Mouse (Mus musculus): Measurements from ENCODE around the gene Pdxk. TPM values are rescaled to one million over a fixed set of nuclear protein-coding genes. Genes with fewer than 3 reads are reported as not detected.

The Pdxk gene
- polyA plus RNA-seq, 1 experiment from 2014 or later, result 209 TPM

- Histone ChIP-seq H3K79me2 (ENCODE audit: inconsistent target) (no peaks in the 10 kb centered on the region), H3K36me3 (ENCODE audit: inconsistent target) (no peaks in the 10 kb centered on the region), H3K4me3 (ENCODE audit: inconsistent target) (no peak overlapping the region), H3K27ac (0 out of 2 replicates have a peak overlapping the region, but pooled peaks have one; percentile 8)
- WGBS (ENCODE audit: missing documents), result 6% methylated on average over 18 of the region's 18 CpGs
These were observed 72.7 kb downstream of the Pdxk start for GRCm38 (mm10) chr10:78392072-78392471.

GRCm38 (mm10) chr10:78390982-78391470 lies 73.7 kb downstream of the Pdxk start:
- Histone ChIP-seq H3K4me3 (ENCODE audit: inconsistent target) (no peak overlapping the region), H3K36me3 (ENCODE audit: inconsistent target) (no peaks in the 10 kb centered on the region), H3K79me2 (ENCODE audit: inconsistent target) (no peaks in the 10 kb centered on the region), H3K27ac (no peak overlapping the region)
- 81% methylated on average over 4 of the region's 4 CpGs for WGBS (ENCODE audit: missing documents)

GRCm38 (mm10) chr10:78388216-78388980 lies 76.4 kb downstream of the Pdxk start:
- no peaks in the 10 kb centered on the region for H3K36me3 ChIP-seq (ENCODE audit: inconsistent target)
- no peaks in the 10 kb centered on the region for H3K79me2 ChIP-seq (ENCODE audit: inconsistent target)
- 67% methylated on average over 17 of the region's 20 CpGs for WGBS (ENCODE audit: missing documents)
- no peak overlapping the region for H3K27ac ChIP-seq
- no peak overlapping the region for H3K4me3 ChIP-seq (ENCODE audit: inconsistent target)

Other genes with a start within 250 kb of the Pdxk start
- 24.0 to 38.9 TPM (median 30.9 TPM) in 3 replicates for gene Trappc10, start 220.3 kb downstream of the Pdxk start, polyA plus RNA-seq (2018)
- gene Agpat3, start 112.5 kb downstream of the Pdxk start, polyA plus RNA-seq (2018), result 38.9 to 84.2 TPM (median 49.8 TPM) in 3 replicates
- gene Rrp1, start 51.9 kb downstream of the Pdxk start, polyA plus RNA-seq (2018), result 115 to 224 TPM (median 150 TPM) in 3 replicates
- 1,283 to 1,841 TPM (median 1,659 TPM) in 3 replicates for gene Cstb, start 39.3 kb downstream of the Pdxk start, polyA plus RNA-seq (2018)
- not detected in 3 replicates for gene Olfr1358, start 52.5 kb upstream of the Pdxk start, polyA plus RNA-seq (2018)
- 15.2 to 39.5 TPM (median 37.4 TPM) in 3 replicates for gene Ilvbl, start 109.4 kb upstream of the Pdxk start, polyA plus RNA-seq (2018)
- 0.77 to 1.7 TPM (median 1.5 TPM) in 3 replicates for gene Syde1, start 127.0 kb upstream of the Pdxk start, polyA plus RNA-seq (2018)
- gene Olfr1357, start 153.1 kb upstream of the Pdxk start, polyA plus RNA-seq (2018), result not detected in 3 replicates